Mouse (Mus musculus) urinary bladder, adult 18-20 months (tissue): ENCODE results near the gene Gm17428.
"Not testable (repeated sequence)": the region's sequence is repeated elsewhere in the genome, so short reads cannot be mapped to it uniquely, and the experiment has no call there.

Experiments
- DNase-seq, 2 experiments: peaks; one replicate each; pipeline ENCODE4 v3.0.0; 2022; ENCODE audit warnings: low spot score in 2 of 2, mixed read lengths in 2 of 2

The Gm17428 gene

GRCm38 (mm10) chr14:54951587-54951986, 25.1 kb upstream of the Gm17428 start:
- DNase-seq = no peak

DNA sequence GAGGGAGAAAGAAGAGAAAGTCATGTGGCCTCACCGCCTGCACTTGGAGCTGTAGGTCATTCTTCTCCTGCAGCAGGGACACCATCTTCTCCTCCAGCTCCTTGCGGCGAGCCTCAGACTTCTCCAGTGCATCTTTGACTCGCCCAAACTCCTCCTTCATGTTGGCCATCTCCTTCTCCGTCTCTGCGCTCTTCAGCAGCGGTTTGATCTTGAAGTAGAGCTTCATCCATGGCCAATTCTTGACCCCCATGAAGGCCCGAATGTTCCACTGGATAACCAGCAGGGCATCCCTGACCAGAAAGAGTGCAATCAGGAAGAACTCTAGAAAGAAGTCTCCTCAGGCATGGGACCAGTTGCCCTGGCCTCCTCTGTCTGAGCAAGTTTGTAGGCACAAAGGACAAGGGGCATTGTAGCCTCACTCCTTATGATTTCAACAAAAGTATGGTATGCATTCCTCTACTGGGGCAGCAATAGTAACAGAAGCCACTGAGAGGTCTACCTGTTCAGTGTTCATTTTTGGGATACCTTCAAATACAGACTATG, 23.0 kb upstream of the Gm17428 start:
- DNase-seq = no peak

GRCm38 (mm10) chr14:54954474-54954873, 22.3 kb upstream of the Gm17428 start:
- DNase-seq = no peak

GRCm38 (mm10) chr14:54955481-54955880, 21.3 kb upstream of the Gm17428 start:
- DNase-seq = no peak

DNA sequence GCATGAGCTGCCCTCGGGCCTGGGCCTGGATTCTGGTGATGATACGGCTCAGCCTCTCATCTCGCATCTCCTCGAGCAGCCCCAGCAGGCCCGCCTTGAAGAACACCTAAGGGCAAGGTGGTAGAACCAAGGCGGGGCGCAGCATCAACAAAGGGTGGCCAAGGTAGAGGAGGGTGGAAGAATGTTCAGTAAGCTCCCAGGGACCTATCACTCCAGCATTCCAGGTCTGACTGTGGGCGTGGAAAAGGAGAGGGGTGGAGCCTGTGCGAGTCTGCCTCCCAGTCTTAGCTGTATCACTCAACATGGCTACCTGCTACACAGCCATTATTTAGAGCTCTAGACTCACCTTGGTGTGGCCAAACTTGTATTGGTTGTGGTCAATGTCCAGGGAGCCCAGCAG, 20.2 kb upstream of the Gm17428 start:
- DNase-seq = no peak

DNA sequence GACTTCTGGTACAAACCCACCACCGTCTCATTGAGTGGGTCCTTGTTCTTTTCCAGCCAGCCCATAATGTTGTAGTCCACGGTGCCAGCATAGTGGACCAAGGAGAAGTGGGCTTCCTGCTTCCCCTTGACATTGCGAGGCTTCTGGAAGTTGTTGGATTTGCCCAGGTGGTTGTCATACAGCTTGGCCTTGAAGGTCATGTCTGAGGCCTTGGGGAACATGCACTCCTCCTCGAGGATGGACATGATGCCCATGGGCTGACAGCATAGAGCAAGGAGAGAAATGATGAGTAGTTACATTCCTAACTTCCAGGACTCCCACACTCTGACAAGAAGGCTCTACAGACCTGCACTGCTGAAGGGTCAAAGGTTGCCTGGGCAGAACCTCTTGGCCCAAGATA, 18.2 kb upstream of the Gm17428 start:
- DNase-seq = no peak

DNA sequence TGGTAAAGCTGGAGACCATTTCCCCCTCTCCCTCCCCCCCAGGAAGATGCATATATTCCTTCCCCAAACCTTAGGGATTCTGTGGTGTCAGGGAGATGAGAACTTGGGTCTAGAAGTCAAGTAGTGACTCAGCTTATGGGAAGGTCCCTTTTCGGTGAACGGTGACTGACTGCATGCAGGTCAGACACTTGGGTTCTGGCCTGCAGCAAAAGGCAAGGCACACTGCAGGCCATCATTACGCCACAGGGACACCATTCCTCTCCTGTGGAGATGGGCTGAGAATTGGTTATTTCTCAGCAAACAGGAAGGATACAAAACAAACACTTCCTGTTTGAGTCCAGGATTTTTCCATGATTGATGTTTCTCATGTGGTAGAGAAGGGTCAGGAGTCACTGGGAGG, 17.5 kb upstream of the Gm17428 start:
- DNase-seq = no peak

DNA sequence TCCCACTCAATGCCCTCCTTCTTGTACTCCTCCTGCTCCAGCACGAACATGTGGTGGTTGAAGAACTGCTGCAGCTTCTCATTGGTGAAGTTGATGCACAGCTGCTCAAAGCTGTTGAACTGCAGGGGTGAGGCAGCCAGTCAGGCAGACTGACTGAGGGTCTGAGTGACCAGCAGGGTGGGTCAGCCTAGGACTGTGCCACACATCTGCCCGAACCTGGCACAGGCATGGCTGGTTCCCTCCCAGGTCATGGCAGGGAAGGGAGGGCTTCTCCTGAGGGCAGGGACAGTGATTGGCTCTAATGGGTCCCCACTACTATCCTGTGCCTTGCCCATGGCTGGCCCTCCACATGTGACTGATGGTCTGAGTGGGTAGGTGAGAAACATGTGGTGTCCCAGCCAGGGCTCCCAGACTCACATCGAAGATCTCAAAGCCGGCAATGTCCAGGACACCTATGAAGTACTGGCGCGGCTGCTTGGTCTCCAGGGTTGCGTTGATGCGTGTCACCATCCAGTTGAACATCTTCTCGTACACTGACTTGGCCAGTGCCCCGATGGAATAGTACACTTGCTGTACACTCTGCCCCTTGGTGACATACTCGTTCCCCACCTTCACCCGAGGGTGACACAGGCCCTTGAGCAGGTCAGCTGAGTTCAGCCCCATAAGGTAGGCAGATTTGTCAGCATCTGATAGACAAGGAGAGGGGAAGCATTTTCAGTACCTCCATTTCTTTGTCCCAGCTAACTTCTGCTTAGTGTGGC, 16.7 kb upstream of the Gm17428 start:
- DNase-seq = not testable (repeated sequence)

- no peak for DNase-seq
These were observed 16.0 kb upstream of the Gm17428 start for GRCm38 (mm10) chr14:54960769-54961168.

GRCm38 (mm10) chr14:54961487-54961886, 15.2 kb upstream of the Gm17428 start:
- no peak for DNase-seq

- no peak for DNase-seq
These were observed 14.0 kb upstream of the Gm17428 start for GRCm38 (mm10) chr14:54962714-54963113.

GRCm38 (mm10) chr14:54963727-54964126, 13.0 kb upstream of the Gm17428 start:
- no peak for DNase-seq

DNA sequence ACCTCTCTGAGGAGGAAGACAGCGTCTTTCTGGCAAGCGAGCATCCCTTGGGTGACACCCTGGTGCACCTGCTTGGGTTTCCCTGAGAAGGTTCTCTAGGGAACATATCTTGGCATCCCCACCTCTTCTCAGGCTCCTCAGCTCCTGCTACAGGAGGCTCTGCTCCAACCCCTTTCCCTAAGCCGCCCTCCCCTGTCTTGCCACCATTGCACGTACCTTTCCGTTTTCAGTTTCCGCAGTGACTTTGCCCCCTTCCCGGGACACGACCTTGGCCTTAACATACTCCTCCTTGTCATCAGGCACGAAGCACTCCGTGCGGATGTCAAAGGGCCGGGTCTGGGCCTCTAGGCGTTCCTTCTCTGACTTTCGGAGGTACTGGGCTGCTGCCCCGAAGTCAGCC, 11.7 kb upstream of the Gm17428 start:
- no peak for DNase-seq

- DNase-seq = no peak
These were observed 11.1 kb upstream of the Gm17428 start for GRCm38 (mm10) chr14:54965631-54966030.

DNA sequence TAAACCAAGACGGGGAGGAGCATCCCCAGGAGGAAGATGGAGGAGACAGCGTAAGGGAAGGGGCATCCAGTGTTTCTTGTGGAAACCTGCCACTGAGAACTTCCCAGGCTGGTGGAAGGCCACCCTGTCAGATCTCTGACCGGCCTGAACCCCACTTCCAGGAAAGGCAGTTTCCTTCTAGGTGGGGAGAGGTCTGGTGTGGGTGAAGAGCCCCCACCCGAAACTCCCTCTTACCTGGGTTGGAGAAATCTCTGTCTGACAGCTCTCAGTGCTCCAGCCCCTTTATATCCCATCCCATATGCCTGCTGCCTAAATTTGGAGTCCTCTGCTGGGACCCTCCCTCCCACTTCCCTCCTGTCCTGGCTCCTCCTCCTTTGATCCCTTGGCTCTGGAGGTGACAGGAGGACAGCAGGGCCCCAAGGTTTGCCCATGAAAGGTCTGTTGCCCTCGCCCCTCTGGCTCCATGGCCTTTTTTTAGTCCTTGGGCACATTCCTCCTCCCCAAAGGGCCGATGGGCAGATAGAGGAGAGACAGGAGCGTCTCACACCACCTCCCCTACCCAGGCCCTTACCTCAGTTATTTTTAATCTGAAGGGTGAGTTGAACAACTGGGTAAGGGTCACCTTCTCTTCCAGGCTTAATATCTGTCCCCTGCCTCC, 10.3 kb upstream of the Gm17428 start, which contains the start of gene Myh6:
Myh6 (minus strand) TSS at position 608 of the 658 bp plus-strand sequence.
- no peak for DNase-seq

DNA sequence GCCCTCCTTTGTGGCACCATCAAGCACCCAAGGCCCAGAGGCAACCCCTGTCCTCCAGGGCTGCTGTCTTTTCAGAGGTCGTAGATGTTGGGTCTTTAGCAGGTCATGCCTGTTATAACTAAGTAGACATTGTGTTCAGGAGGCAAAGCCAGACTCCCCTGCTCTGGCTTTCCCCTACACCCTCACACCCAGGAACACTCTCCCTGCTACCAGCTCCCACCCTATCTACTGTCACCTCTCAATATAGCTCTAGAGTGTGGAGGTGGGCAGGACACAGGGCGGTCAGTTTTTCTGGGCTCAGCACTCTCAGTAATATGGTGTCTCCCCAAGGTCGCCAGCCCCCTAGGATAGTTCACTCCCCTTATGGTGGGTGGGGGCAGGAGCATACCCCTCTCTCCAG, 8.9 kb upstream of the Gm17428 start:
- no peak for DNase-seq

DNA sequence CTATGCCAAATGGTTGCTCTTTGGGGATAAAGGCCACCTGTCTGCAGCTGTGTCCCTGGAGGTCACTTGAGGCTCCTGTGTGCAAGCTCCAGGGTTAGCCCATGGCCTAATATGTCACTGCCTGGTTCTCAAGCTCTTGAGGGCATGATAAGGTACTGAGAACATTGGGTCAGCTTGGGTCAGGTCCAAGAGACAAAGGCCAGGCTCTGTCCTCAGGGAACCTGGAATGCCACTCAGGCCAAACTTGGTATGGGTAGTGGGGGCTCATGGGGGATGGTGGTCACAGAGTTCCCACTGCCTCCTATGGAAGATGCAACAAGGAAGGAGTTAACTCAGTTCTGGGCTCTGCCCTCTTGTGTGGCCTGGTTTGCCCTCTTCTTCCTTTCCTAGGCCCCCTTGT, 8.4 kb upstream of the Gm17428 start:
- no peak for DNase-seq

DNA sequence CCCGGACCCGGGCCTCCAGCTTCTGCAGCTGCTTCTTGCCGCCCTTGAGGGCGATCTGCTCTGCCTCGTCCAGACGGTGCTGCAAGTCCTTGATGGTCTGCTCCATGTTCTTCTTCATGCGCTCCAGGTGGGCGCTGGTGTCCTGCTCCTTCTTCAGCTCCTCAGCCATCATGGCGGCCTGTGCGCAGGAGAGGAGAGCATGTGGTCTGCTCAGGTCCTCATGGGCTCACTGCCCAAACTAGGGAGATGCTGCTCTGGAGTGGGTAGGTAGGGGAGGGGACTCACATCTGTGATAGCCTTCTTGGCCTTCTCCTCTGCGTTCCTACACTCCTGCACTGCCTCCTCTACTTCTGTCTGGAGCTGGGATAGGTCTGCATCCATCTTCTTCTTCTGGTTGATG, 3.9 kb upstream of the Gm17428 start:
- not testable (repeated sequence) for DNase-seq

DNA sequence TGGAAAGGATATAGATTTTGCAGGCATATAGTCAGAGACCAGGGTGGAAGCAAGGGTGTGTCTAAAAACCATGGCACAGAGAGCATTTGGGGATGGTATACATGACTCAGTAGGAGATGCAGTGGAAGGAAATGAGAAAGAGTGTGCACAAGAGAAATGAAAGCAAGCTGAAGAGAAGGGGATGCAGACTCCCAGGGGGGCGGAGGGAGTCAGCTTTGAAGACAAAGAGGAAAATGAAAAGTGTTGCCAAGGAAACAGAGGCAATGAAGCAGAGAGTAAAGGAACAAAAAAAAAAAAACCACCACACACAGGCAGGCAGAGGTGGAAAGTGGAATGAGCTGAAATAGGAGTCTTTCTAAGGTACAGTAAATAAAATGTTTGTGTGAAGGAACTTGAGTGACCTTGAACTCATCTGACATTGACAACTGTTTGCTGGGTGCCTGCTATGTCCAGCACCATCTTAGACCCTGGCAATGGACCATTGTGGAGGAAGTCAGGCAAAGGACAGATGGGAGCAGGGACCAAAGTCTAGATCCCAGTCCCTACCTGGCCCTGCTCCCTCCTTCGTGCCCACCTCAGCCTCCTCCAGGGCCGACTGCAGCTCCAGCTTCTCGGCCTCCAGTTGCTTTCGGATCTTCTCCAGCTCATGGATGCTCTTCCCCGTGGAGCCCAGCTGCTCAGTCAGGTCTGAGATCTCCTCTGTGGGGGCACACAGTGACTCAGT, 2.5 kb upstream of the Gm17428 start:
- no peak for DNase-seq

GRCm38 (mm10) chr14:54978664-54979063, 1.9 kb downstream of the Gm17428 start:
- no peak for DNase-seq

DNA sequence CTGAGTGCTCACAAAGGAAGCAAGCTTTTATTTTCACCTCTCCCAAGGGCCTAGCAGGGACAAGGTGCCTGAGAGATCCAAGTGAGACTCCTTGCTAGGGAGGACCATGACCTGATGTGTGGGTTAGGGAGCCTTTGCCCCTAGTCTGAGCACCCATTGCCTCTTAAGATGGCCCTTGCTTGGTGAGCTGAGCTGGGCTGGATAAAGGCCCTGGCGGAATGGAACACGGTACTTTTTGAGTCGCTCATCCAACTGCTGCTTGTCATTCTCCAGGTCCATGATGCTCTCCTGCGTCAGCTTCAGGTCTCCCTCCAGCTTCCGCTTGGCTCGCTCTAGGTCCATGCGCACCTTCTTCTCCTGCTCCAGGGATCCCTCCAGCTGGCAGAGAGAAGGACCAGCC, 5.2 kb downstream of the Gm17428 start:
- no peak for DNase-seq

DNA sequence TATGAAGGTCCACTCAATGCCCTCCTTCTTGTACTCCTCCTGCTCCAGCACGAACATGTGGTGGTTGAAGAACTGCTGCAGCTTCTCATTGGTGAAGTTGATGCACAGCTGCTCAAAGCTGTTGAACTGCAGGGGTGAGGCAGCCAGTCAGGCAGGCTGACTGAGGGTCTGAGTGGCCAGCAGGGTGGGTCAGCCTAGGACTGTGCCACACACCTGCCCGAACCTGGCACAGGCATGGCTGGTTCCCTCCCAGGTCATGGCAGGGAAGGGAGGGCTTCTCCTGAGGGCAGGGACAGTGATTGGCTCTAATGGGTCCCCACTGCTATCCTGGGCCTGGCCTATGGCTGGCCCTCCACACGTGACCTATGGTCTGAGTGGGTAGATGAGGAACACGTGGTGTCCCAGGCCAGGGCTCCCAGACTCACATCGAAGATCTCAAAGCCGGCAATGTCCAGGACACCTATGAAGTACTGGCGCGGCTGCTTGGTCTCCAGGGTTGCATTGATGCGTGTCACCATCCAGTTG, 11.7 kb downstream of the Gm17428 start:
- DNase-seq = not testable (repeated sequence)
